Mouse (Mus musculus) hindbrain, embryonic 14.5 days (tissue): ENCODE measurements around the gene Ube2s. TPM values are rescaled to one million over a fixed set of nuclear protein-coding genes. Genes with fewer than 3 reads are reported as not detected.

ENCODE experiments used
- ATAC-seq: fragments of 200-750 bp; cut with Nextera tagmentation; 2 replicates; pipeline ENCODE4 v1.8.0; 2017; ENCODE audit warnings: moderate number of reproducible peaks, mild to moderate bottlenecking, moderate TSS enrichment, moderate library complexity; ENCODE audit not compliant: low FRiP score
- DNase-seq: peaks from one replicate; pipeline ENCODE4 v3.0.0-alpha.2; 2015; ENCODE audit warnings: low spot score
- H3K27ac ChIP-seq: fragments of 300-500 bp; sonication (generic); 2 replicates; pipeline ENCODE4 v1.5.1; 2014; ENCODE audit warnings: mild to moderate bottlenecking, moderate library complexity
- H3K27me3 ChIP-seq: fragments of 300-500 bp; sonication (generic); 2 replicates; pipeline ENCODE4 v1.6.1; 2014; ENCODE audit warnings: mild to moderate bottlenecking, low read length, mixed read lengths; ENCODE audit not compliant: control insufficient read depth, insufficient read depth
- H3K36me3 ChIP-seq: fragments of 300-500 bp; sonication (generic); replicated peaks from 2 replicates; pipeline ENCODE4 v1.6.1; 2014; ENCODE audit not compliant: control insufficient read depth, insufficient read depth
- H3K4me1 ChIP-seq: fragments of 300-500 bp; sonication (generic); replicated peaks from 2 replicates; pipeline ENCODE4 v1.6.1; 2014; ENCODE audit warnings: antibody characterized with exemption, low read length, mixed read lengths; ENCODE audit not compliant: control insufficient read depth, insufficient read depth
- H3K4me2 ChIP-seq: fragments of 300-500 bp; sonication (generic); replicated peaks from 2 replicates; pipeline ENCODE4 v1.6.1; 2014; ENCODE audit warnings: mild to moderate bottlenecking, moderate library complexity
- H3K4me3 ChIP-seq: fragments of 300-500 bp; sonication (generic); replicated peaks from 2 replicates; pipeline ENCODE4 v1.5.1; 2014; ENCODE audit warnings: mild to moderate bottlenecking, low read length
- H3K9ac ChIP-seq: fragments of 300-500 bp; sonication (generic); 2 replicates; pipeline ENCODE4 v1.6.1; 2014
- H3K9me3 ChIP-seq: fragments of 300-500 bp; sonication (generic); 2 replicates; pipeline ENCODE4 v1.6.1; 2016; ENCODE audit warnings: low read length; ENCODE audit not compliant: control insufficient read depth
- WGBS: fragments of 180-500 bp; shearing (Covaris S2); extraction: QIAGEN DNeasy Blood & Tissue Kit; methylation state at CpG from one replicate; pipeline ENCODE4 v1.1.7; 2014; 5-methylcytosine and 5-hydroxymethylcytosine counted together
- polyA plus RNA-seq: library from polyadenylated mRNA; unstranded; fragments of >200 nt; fragmentation: Nextera tagmentation; extraction: Ambion mirVana; gene quantifications from 2 replicates; pipeline ENCODE4 v1.2.1, GENCODE M21; 2014

The Ube2s gene
- polyA plus RNA-seq, 1 experiment from 2014 or later = 285 TPM

- 97% methylated on average over 5 of the region's 6 CpGs for WGBS
- H3K4me3 ChIP-seq = no peak overlapping the region
- ATAC-seq (no peak), DNase-seq (no peak)
- no peaks in the 10 kb centered on the region for H3K9me3 ChIP-seq
- H3K9ac ChIP-seq = no peak overlapping the region
- H3K27me3 ChIP-seq = no peaks in the 10 kb centered on the region
- H3K4me1 ChIP-seq = peaks cover 20% of the 10 kb centered on the region
- H3K27ac ChIP-seq = no peak overlapping the region
- no peak overlapping the region for H3K4me2 ChIP-seq
- H3K36me3 ChIP-seq = peaks cover 36% of the 10 kb centered on the region
Observed at GRCm38 (mm10) chr7:4744886-4745285, 67.5 kb downstream of the Ube2s start.

Other genes starting within 250 kb of the Ube2s start
- gene Ptprh, start 208.5 kb downstream of the Ube2s start, polyA plus RNA-seq = 0.17 and 0.55 TPM in 2 replicates
- 2.0 and 2.7 TPM in 2 replicates for gene Tmem86b, start 181.2 kb downstream of the Ube2s start, polyA plus RNA-seq
- 6.2 and 8.4 TPM in 2 replicates for gene Ppp6r1, start 153.6 kb downstream of the Ube2s start, polyA plus RNA-seq
- gene Hspbp1, start 127.5 kb downstream of the Ube2s start, polyA plus RNA-seq = 146 and 154 TPM in 2 replicates
- gene Brsk1, start 122.0 kb downstream of the Ube2s start, polyA plus RNA-seq = 10.3 and 10.5 TPM in 2 replicates
- gene Tmem150b, start 87.3 kb downstream of the Ube2s start, polyA plus RNA-seq = 0.12 and 0.24 TPM in 2 replicates
- 44.9 and 53.7 TPM in 2 replicates for gene Kmt5c, start 72.5 kb downstream of the Ube2s start, polyA plus RNA-seq
- gene Cox6b2, start 59.5 kb downstream of the Ube2s start, polyA plus RNA-seq = 18.6 and 19.7 TPM in 2 replicates
- not detected in 2 replicates for gene Fam71e2, start 41.3 kb downstream of the Ube2s start, polyA plus RNA-seq
- gene Il11, start 29.7 kb downstream of the Ube2s start, polyA plus RNA-seq = 0.35 and 0.41 TPM in 2 replicates
- not detected in 2 replicates for gene Tmem190, start 29.7 kb downstream of the Ube2s start, polyA plus RNA-seq
- 3.2 and 4.1 TPM in 2 replicates for gene Tmem238, start 22.9 kb downstream of the Ube2s start, polyA plus RNA-seq
- 175 and 192 TPM in 2 replicates for gene Rpl28, start 19.7 kb downstream of the Ube2s start, polyA plus RNA-seq
- 13.1 and 15.6 TPM in 2 replicates for gene Shisa7, start 32.1 kb upstream of the Ube2s start, polyA plus RNA-seq
- gene Isoc2b, start 57.7 kb upstream of the Ube2s start, polyA plus RNA-seq = 2.8 and 3.7 TPM in 2 replicates
- gene Isoc2a, start 64.6 kb upstream of the Ube2s start, polyA plus RNA-seq = 0.47 and 0.82 TPM in 2 replicates
- 0.25 and 0.43 TPM in 2 replicates for gene Gm36210, start 93.9 kb upstream of the Ube2s start, polyA plus RNA-seq
- 3.6 and 4.2 TPM in 2 replicates for gene Zfp628, start 102.6 kb upstream of the Ube2s start, polyA plus RNA-seq
- gene Nat14, start 109.4 kb upstream of the Ube2s start, polyA plus RNA-seq = 23.3 and 23.6 TPM in 2 replicates
- gene Ssc5d, start 113.2 kb upstream of the Ube2s start, polyA plus RNA-seq = 0.74 and 0.82 TPM in 2 replicates
- 0.21 TPM in 1 of 2 replicates, not detected in the other for gene Sbk2, start 151.8 kb upstream of the Ube2s start, polyA plus RNA-seq
- 0.39 and 0.67 TPM in 2 replicates for gene Sbk3, start 158.6 kb upstream of the Ube2s start, polyA plus RNA-seq
- 51.5 and 55.4 TPM in 2 replicates for gene Zfp579, start 183.6 kb upstream of the Ube2s start, polyA plus RNA-seq
- gene Zfp524, start 201.8 kb upstream of the Ube2s start, polyA plus RNA-seq = 8.9 and 9.2 TPM in 2 replicates
- gene Fiz1, start 202.1 kb upstream of the Ube2s start, polyA plus RNA-seq = 30.0 and 32.6 TPM in 2 replicates
- not detected in 2 replicates for gene Gm44973, start 202.9 kb upstream of the Ube2s start, polyA plus RNA-seq
- 6.6 and 7.2 TPM in 2 replicates for gene Zfp865, start 207.8 kb upstream of the Ube2s start, polyA plus RNA-seq
- gene Ccdc106, start 208.0 kb upstream of the Ube2s start, polyA plus RNA-seq = 53.3 and 60.1 TPM in 2 replicates
- not detected in 2 replicates for gene 4632433K11Rik, start 221.5 kb upstream of the Ube2s start, polyA plus RNA-seq
- 7.0 and 8.9 TPM in 2 replicates for gene Zfp784, start 225.9 kb upstream of the Ube2s start, polyA plus RNA-seq
- 105 and 110 TPM in 2 replicates for gene Zfp580, start 238.9 kb upstream of the Ube2s start, polyA plus RNA-seq
- 96.6 and 103 TPM in 2 replicates for gene U2af2, start 249.6 kb upstream of the Ube2s start, polyA plus RNA-seq